Mouse (Mus musculus) Muller cell, postnatal 12 days (primary cell): ENCODE data around the gene Ccdc170.
"Not testable (repeated sequence)": the region's sequence is repeated elsewhere in the genome, so short reads cannot be mapped to it uniquely, and the experiment has no call there.

Source experiments
- DNase-seq: peaks from one replicate; pipeline ENCODE4 v3.0.0-alpha.2; 2015; ENCODE audit errors: inconsistent ontology term

Gene Ccdc170

DNA sequence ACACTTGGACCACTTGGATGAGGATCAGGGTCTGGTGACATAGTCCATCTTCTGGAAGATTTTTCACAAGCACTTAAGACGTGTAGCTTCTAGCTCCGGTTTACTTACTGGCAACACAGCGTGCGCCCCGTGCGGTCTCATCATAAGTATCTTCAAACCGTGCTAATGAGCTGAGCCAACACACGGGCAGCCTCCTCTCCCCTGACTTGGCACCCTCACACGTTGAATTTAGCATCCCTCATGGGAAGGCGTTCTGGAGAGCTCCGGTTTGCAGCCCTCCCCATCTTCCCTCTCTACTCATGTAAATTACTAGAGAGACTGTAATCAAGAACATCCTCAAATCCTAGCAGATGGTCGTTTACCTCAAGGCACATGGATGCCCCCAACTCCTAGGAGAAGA is 116.6 kb downstream of the Ccdc170 start:
- DNase-seq, result no peak

DNA sequence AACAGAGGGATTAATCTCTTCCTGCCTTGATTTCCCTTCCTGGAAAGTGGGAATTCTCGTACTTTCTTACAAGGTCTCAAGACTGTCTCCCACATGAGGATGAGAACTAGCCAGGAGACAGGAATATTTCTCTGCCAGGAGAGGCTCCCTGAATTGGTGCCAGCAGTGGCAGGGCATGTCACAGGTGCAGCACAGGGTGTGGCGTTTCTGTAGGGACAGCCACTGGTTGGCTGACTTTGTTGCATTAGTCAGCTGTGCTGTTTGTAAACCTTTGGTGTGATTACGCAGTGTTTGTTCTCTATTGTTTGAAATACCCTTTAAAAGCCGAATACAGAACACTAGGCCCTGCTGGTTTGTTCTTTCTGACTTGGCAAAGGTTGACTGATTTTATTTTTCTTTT is 117.3 kb downstream of the Ccdc170 start:
- no peak for DNase-seq

DNA sequence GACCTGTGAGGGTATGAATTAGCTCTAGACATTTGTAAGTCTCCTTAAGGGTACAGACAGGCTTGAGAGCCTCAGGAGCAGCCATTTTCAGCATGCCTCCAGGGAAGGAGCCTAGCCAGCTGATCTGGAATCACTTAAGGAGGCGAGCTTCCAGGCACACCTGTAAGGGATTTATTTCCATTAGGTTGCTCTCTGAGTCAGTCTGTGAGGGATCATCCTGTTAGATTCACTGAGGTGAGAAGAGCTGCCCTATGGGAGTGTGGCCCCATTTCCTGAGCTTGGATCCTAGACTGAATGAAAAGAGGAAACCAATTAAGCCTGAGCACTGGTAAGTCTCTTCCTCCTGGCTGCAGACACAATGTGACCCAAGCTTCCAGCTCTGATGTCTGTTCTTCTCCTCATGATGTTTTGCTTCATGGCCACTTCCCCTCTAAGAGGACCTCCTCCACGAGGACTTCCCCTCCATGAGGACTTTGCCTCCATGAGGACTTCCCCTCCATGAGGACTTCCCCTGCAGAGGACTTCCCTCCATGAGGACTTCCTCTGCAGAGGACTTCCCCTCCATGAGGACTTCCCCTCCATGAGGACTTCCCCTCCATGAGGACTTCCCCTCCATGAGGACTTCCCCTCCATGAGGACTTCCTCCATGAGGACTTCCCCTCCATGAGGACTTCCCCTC is 118.6 kb downstream of the Ccdc170 start:
- no peak for DNase-seq

DNA sequence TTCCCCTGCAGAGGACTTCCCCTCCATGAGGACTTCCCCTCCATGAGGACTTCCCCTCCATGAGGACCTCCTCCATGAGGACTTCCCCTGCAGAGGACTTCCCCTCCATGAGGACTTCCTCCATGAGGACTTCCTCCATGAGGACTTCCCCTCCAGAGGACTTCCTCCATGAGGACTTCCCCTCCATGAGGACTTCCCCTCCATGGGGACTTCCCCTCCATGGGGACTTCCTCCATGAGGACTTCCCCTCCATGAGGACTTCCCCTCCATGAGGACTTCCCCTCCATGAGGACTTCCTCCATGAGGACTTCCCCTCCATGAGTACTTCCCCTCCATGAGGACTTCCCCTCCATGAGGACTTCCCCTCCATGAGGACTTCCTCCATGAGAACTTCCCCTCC is 119.3 kb downstream of the Ccdc170 start:
- DNase-seq, result not testable (repeated sequence)

DNA sequence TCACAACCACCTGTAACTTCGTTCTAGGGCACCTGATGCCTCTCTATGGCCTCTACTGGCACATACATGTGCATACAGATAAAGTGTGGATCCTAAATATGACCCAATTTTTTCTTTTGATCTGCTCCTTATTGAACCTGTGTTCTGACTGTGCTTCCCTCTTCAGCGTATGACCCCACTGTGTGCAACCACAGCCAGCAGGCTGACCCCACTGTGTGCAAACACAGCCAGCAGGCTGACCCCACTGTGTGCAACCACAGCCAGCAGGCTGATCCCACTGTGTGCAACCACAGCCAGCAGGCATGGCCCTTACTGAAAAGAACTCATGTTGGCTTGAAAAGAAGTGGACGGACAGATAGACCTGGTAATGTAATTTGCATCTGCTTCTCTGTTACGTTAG is 120.2 kb downstream of the Ccdc170 start:
- no peak for DNase-seq

DNA sequence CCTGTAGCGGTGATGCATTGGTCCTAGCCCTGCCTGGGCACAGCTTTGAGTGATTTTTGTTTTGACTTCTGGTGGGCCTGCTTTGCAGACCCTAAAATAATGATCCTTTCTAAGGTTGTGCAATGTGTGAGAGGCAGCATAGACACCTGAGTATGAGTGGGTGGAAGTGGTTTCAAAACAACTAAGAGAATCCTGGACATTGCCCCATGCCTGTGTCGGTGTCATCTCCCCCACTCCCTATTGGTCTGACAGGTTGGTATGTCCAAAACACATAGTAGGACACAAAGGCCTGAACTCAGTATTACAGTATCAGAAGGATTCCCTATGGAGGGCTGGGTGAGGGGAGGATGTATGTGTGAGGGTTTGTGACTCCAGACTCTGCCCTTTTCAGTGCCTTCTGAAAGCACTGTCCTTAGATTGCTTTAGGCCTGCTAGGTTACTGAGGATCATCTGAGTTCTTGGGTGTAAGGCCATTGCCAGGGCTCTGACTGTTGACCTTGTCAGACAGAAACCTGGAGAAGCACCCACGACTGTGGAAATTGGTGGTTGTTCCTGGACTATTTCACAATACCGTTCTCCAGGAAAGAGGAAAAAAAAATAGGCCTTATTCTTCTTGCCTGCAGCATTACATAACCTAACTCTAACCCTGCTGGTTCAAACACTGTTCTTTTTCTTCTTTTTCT is 122.4 kb downstream of the Ccdc170 start:
- DNase-seq, result no peak

GRCm38 (mm10) chr10:4610234-4610633 is 127.9 kb downstream of the Ccdc170 start:
- peak; percentile 40 for DNase-seq

DNA sequence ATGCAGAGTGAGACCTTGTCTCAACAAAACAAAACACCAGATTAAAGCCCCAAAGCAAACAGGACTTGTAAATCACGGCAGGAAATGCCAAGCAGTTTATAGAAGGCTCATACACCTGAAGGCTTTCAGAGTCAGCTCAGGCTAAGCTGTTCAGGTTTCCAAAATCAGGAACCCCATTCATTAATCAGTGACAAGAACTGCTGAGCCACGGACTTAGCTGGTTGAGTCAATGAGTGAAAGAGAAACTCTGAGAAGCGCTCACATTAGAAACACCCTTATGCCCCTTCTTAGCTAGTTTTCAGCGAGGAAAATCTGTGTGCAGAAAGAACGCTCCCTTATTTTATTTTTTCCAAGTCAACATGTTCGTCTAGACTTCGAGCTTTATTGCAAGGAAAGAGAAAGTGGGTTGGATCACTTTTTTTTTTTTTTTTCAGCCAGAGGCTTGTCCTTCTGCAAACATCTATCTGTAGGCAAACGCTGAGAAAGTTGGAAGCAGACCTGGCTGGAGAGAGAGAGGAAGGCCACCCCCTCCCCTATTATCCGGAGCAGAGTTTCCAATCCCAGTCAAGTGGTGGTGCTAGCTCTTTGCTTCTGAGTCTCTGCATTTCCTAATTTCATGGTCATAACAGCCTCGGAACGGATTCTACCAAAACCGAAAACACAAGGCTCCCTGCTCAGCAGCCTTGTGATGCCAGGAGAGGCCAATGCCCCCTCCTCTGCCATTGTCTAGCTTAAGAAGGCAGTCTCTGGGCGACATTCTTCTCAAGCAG is 129.3 kb downstream of the Ccdc170 start, which contains the start of gene Esr1:
Esr1 (plus strand) TSS at position 208 of the 770 bp plus-strand sequence.
- no peak for DNase-seq
